Mouse (Mus musculus) embryonic stem cell, embryonic (primary cell): ENCODE measurements at regions not wholly inside any gene's neighbourhood (a gene's known extent, or its start where the extent isn't known, plus 50 kb on each side); places are given as distances from the start of the nearest gene placed in this dataset.

ENCODE experiments used
- CTCF ChIA-PET, 4 experiments: fragments of 300-600 bp in 2 of 4; fragments of 350-600 bp in 2 of 4; sonication (Branson Sonifier 250); formaldehyde crosslinking; loops; one replicate each; lab custom pipeline; 2022; ENCODE audit warnings: inconsistent platforms in 2 of 4; lab: Charles Lee
- POLR2A ChIA-PET, 4 experiments: fragments of 300-600 bp in 2 of 4; fragments of 350-600 bp in 2 of 4; sonication (Branson Sonifier 250); formaldehyde crosslinking; loops; one replicate each; lab custom pipeline; 2022; ENCODE audit warnings: antibody characterized with exemption in 4 of 4, inconsistent platforms in 1 of 4; lab: Charles Lee

GRCm38 (mm10) chr2:92769061-92769460 is 145.8 kb upstream of the Syt13 start:
- ChIA-PET CTCF (no interaction called here), POLR2A (no interaction called here)

GRCm38 (mm10) chr2:92770098-92770497 is 144.8 kb upstream of the Syt13 start:
- CTCF ChIA-PET, result interaction anchor here in 1 of 4 experiments (1.2 kb wide), 1 partner anchor 407 kb away, joined by 3 read pairs; no protein-coding TSS in a partner anchor
- POLR2A ChIA-PET, result no interaction called here

- ChIA-PET CTCF (no interaction called here), POLR2A (no interaction called here)
These were observed 142.3 kb upstream of the Syt13 start for GRCm38 (mm10) chr2:92772623-92773022.

- POLR2A ChIA-PET, result interaction anchor here in 1 of 4 experiments (0.6 kb wide), 1 partner anchor 100 kb away, joined by 4 read pairs; no protein-coding TSS in a partner anchor
These were observed 138.4 kb upstream of the Syt13 start for GRCm38 (mm10) chr2:92776497-92776896.

GRCm38 (mm10) chr2:92779101-92779500 is 135.8 kb upstream of the Syt13 start:
- CTCF ChIA-PET, result interaction anchor here in 1 of 4 experiments (0.6 kb wide), 1 partner anchor 471 kb away, joined by 6 read pairs; no protein-coding TSS in a partner anchor
- POLR2A ChIA-PET, result interaction anchor here in 1 of 4 experiments (0.6 to 0.7 kb wide), 2 partner anchors 9 to 1012 kb away, joined by 3 to 4 read pairs; no protein-coding TSS in a partner anchor

More at GRCm38 (mm10) chr2:92776497-92776896, 138.4 kb upstream of the Syt13 start:
- CTCF ChIA-PET, result no interaction called here

GRCm38 (mm10) chr2:92780021-92780420 is 134.9 kb upstream of the Syt13 start:
- CTCF ChIA-PET, result no interaction called here
- POLR2A ChIA-PET, result interaction anchor here in 3 of 4 experiments (0.5 to 0.7 kb wide), 4 partner anchors 8 to 334 kb away, joined by 3 to 4 read pairs (median 4); no protein-coding TSS in a partner anchor

- ChIA-PET POLR2A (no interaction called here), CTCF (no interaction called here)
These were observed 133.4 kb upstream of the Syt13 start for GRCm38 (mm10) chr2:92781451-92781850.

- CTCF ChIA-PET, result no interaction called here
These were observed 132.3 kb upstream of the Syt13 start for GRCm38 (mm10) chr2:92782621-92783020.

GRCm38 (mm10) chr2:92784916-92785315 is 130.0 kb upstream of the Syt13 start:
- POLR2A ChIA-PET, result interaction anchor here in 1 of 4 experiments (0.6 kb wide), 1 partner anchor 1888 kb away, joined by 3 read pairs; no protein-coding TSS in a partner anchor
- CTCF ChIA-PET, result no interaction called here

More at GRCm38 (mm10) chr2:92782621-92783020, 132.3 kb upstream of the Syt13 start:
- POLR2A ChIA-PET, result no interaction called here

GRCm38 (mm10) chr2:92787925-92788410 is 126.9 kb upstream of the Syt13 start:
- ChIA-PET POLR2A (interaction anchor here in 1 of 4 experiments (0.6 kb wide), 1 partner anchor 8 kb away, joined by 4 read pairs; no protein-coding TSS in a partner anchor), CTCF (no interaction called here)

GRCm38 (mm10) chr2:92788875-92789274 is 126.0 kb upstream of the Syt13 start:
- POLR2A ChIA-PET, result no interaction called here
- CTCF ChIA-PET, result no interaction called here

GRCm38 (mm10) chr2:92790374-92790773 is 124.5 kb upstream of the Syt13 start:
- ChIA-PET CTCF (interaction anchor here in 1 of 4 experiments (0.6 kb wide), 2 partner anchors 50 to 193 kb away, joined by 3 read pairs; no protein-coding TSS in a partner anchor), POLR2A (no interaction called here)

- POLR2A ChIA-PET, result no interaction called here
- CTCF ChIA-PET, result interaction anchor here in 2 of 4 experiments (0.5 to 0.7 kb wide), 2 partner anchors 40 to 317 kb away, joined by 3 read pairs; no protein-coding TSS in a partner anchor
These were observed 115.1 kb upstream of the Syt13 start for GRCm38 (mm10) chr2:92799770-92800169.

GRCm38 (mm10) chr2:92800667-92801066 is 114.2 kb upstream of the Syt13 start:
- ChIA-PET POLR2A (no interaction called here), CTCF (no interaction called here)

GRCm38 (mm10) chr2:92804916-92805315 is 110.0 kb upstream of the Syt13 start:
- ChIA-PET POLR2A (interaction anchor here in 1 of 4 experiments (0.7 to 1.9 kb wide), 2 partner anchors 191 to 198 kb away, joined by 3 to 4 read pairs; no protein-coding TSS in a partner anchor), CTCF (no interaction called here)

GRCm38 (mm10) chr2:92805761-92806160 is 109.1 kb upstream of the Syt13 start:
- CTCF ChIA-PET, result interaction anchor here (0.6 to 2.1 kb wide), 13 partner anchors 12 to 1665 kb away, joined by 3 to 11 read pairs (median 3); no protein-coding TSS in a partner anchor

GRCm38 (mm10) chr2:92806481-92807195 is 108.3 kb upstream of the Syt13 start:
- CTCF ChIA-PET, result interaction anchor here (0.6 to 2.1 kb wide), 15 partner anchors 8 to 321 kb away, joined by 3 to 11 read pairs (median 4); no protein-coding TSS in a partner anchor
- POLR2A ChIA-PET, result interaction anchor here in 2 of 4 experiments (0.6 to 0.7 kb wide), 4 partner anchors 20 to 621 kb away, joined by 3 to 4 read pairs (median 4); no protein-coding TSS in a partner anchor

More at GRCm38 (mm10) chr2:92805761-92806160, 109.1 kb upstream of the Syt13 start:
- POLR2A ChIA-PET, result interaction anchor here in 2 of 4 experiments (0.6 to 1.9 kb wide), 4 partner anchors 21 to 778 kb away, joined by 3 to 4 read pairs (median 4); no protein-coding TSS in a partner anchor

- ChIA-PET CTCF (interaction anchor here in 2 of 4 experiments (0.6 to 2.1 kb wide), 3 partner anchors 8 to 198 kb away, joined by 5 to 11 read pairs (median 6); no protein-coding TSS in a partner anchor), POLR2A (interaction anchor here in 1 of 4 experiments (0.6 kb wide), 2 partner anchors 158 to 210 kb away, joined by 4 read pairs; no protein-coding TSS in a partner anchor)
These were observed 107.5 kb upstream of the Syt13 start for GRCm38 (mm10) chr2:92807404-92807803.

- POLR2A ChIA-PET, result no interaction called here
- CTCF ChIA-PET, result no interaction called here
These were observed 106.8 kb upstream of the Syt13 start for GRCm38 (mm10) chr2:92808121-92808520.
